Mouse (Mus musculus) embryonic facial prominence, embryonic 11.5 days (tissue): ENCODE measurements around the gene Auh. TPM values are rescaled to one million over a fixed set of nuclear protein-coding genes. Genes with fewer than 3 reads are reported as not detected.

Experiments used
- ATAC-seq: fragments of 200-750 bp; cut with Nextera tagmentation; replicated peaks from 2 replicates; pipeline ENCODE4 v1.8.0; 2017; ENCODE audit warnings: low read depth; ENCODE audit not compliant: insufficient number of reproducible peaks, low FRiP score, low TSS enrichment
- DNase-seq: peaks from one replicate; pipeline ENCODE4 v3.0.0-alpha.2; 2015; ENCODE audit warnings: low spot score
- H3K27ac ChIP-seq: fragments of 300-500 bp; sonication (generic); replicated peaks from 2 replicates; pipeline ENCODE4 v1.5.1; 2014; ENCODE audit warnings: mild to moderate bottlenecking, low read depth, low read length, control low read depth
- H3K27me3 ChIP-seq: fragments of 300-500 bp; sonication (generic); 2 replicates; pipeline ENCODE4 v1.6.1; 2014; ENCODE audit warnings: mild to moderate bottlenecking, low read length, moderate library complexity, mixed read lengths; ENCODE audit not compliant: control insufficient read depth, insufficient read depth
- H3K36me3 ChIP-seq: fragments of 300-500 bp; sonication (generic); replicated peaks from 2 replicates; pipeline ENCODE4 v1.6.1; 2014; ENCODE audit warnings: low read depth, mild to moderate bottlenecking, low read length, moderate library complexity, mixed read lengths; ENCODE audit not compliant: control insufficient read depth, insufficient read depth
- H3K4me1 ChIP-seq: fragments of 300-500 bp; sonication (generic); 2 replicates; pipeline ENCODE4 v1.6.1; 2014; ENCODE audit warnings: low read length, mixed read lengths; ENCODE audit not compliant: control insufficient read depth, insufficient read depth
- H3K4me2 ChIP-seq: fragments of 300-500 bp; sonication (generic); 2 replicates; pipeline ENCODE4 v1.6.1; 2014; ENCODE audit warnings: low read depth, mild to moderate bottlenecking, control low read depth, low read length, moderate library complexity
- H3K4me3 ChIP-seq: fragments of 300-500 bp; sonication (generic); 2 replicates; pipeline ENCODE4 v1.5.1; 2014; ENCODE audit warnings: low read depth, low read length, control low read depth
- H3K9ac ChIP-seq: fragments of 300-500 bp; sonication (generic); replicated peaks from 2 replicates; pipeline ENCODE4 v1.6.1; 2014; ENCODE audit warnings: mild to moderate bottlenecking, control low read depth, low read length
- H3K9me3 ChIP-seq: fragments of 300-500 bp; sonication (generic); replicated peaks from 2 replicates; pipeline ENCODE4 v1.6.1; 2016; ENCODE audit warnings: mild to moderate bottlenecking, low read length, inconsistent platforms, mixed read lengths; ENCODE audit not compliant: control insufficient read depth
- WGBS: fragments of 180-500 bp; shearing (Covaris S2); extraction: QIAGEN DNeasy Blood & Tissue Kit; methylation state at CpG from one replicate; pipeline ENCODE4 v1.1.7; 2014; 5-methylcytosine and 5-hydroxymethylcytosine counted together
- polyA plus RNA-seq: library from polyadenylated mRNA; unstranded; fragments of >200 nt; fragmentation: Nextera tagmentation; extraction: Ambion mirVana; gene quantifications from 2 replicates; pipeline ENCODE4 v1.2.1, GENCODE M21; 2014

The Auh gene
- polyA plus RNA-seq, 1 experiment from 2014 or later, result 33.1 TPM

DNA sequence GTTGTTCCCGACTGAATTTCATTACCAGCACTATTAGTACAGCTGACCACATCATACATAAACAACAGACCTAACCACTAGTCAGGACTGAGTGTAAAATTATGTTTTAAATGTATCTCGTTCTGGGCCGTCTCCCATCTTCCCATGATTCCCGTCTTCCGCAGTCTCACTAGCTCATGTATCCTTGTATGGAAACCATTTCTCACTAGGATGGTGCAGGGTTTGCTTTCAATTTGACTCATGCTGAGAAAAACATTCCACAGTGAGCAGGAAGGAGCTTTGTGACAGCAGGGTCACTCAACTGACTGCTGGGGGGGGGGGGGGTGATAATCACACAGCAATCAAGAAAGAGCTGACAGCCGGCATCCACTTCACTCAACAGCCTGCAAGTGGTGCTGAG is 25.3 kb downstream of the Auh start:
- Histone ChIP-seq H3K4me3 (no peak overlapping the region), H3K4me2 (no peak overlapping the region), H3K27ac (no peak overlapping the region), H3K27me3 (no peaks in the 10 kb centered on the region), H3K4me1 (no peaks in the 10 kb centered on the region; the same call in 1 of the 2 replicates), H3K9ac (no peak overlapping the region), H3K9me3 (no peaks in the 10 kb centered on the region), H3K36me3 (no peaks in the 10 kb centered on the region)
- WGBS, result 22% methylated on average over 6 of the region's 6 CpGs
- DNase-seq (peak; percentile 47), ATAC-seq (no peak)

GRCm38 (mm10) chr13:52903767-52904166 is 25.7 kb downstream of the Auh start:
- no peak overlapping the region for H3K4me2 ChIP-seq
- DNase-seq (peak; percentile 65), ATAC-seq (peak; percentile 21; the same call in 1 of the 2 replicates)
- no peaks in the 10 kb centered on the region for H3K9me3 ChIP-seq
- no peak overlapping the region for H3K9ac ChIP-seq
- H3K36me3 ChIP-seq, result no peaks in the 10 kb centered on the region
- H3K27ac ChIP-seq, result no peak overlapping the region
- no peaks in the 10 kb centered on the region; the same call in 1 of the 2 replicates for H3K4me1 ChIP-seq
- no peak overlapping the region for H3K4me3 ChIP-seq
- no peaks in the 10 kb centered on the region for H3K27me3 ChIP-seq
- WGBS, result 20% methylated on average over 10 of the region's 10 CpGs

- no peak overlapping the region for H3K9ac ChIP-seq
- ATAC-seq (no peak), DNase-seq (no peak)
- H3K27ac ChIP-seq, result no peak overlapping the region
- WGBS, result 85% methylated on average over 8 of the region's 8 CpGs
- H3K9me3 ChIP-seq, result no peaks in the 10 kb centered on the region
- H3K4me2 ChIP-seq, result no peak overlapping the region
- H3K4me3 ChIP-seq, result no peak overlapping the region
- no peaks in the 10 kb centered on the region for H3K36me3 ChIP-seq
- H3K4me1 ChIP-seq, result no peaks in the 10 kb centered on the region; the same call in 1 of the 2 replicates
- no peaks in the 10 kb centered on the region for H3K27me3 ChIP-seq
Measured at GRCm38 (mm10) chr13:52902517-52902916, 27.0 kb downstream of the Auh start.

- H3K36me3 ChIP-seq, result no peaks in the 10 kb centered on the region
- WGBS, result 90% methylated on average over 5 of the region's 5 CpGs
Measured at GRCm38 (mm10) chr13:52899664-52900063, 29.8 kb downstream of the Auh start.

DNA sequence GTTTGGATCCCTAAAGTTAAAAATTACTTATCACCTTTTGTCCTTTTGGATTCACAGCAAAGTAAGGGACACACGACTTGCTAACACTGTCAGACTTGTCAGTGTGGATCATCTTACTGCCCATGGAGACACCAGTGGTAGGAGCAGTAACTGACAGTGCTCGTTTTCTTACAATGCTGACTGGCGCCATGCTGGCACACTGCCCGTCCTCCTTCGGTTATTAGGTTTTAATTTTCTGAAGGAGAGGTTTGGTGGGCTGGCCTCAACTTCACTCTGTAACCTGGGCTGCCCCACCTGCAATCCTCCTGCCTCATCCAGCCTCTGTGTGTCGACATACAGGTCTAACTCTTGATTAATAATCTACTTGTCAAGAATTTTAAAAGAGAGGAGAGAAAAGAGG is 31.7 kb downstream of the Auh start:
- ATAC-seq (no peak), DNase-seq (no peak)
- no peaks in the 10 kb centered on the region for H3K9me3 ChIP-seq
- H3K36me3 ChIP-seq, result no peaks in the 10 kb centered on the region
- WGBS, result 83% methylated on average over 6 of the region's 6 CpGs
- H3K4me1 ChIP-seq, result no peaks in the 10 kb centered on the region
- no peak overlapping the region for H3K9ac ChIP-seq
- H3K27me3 ChIP-seq, result no peaks in the 10 kb centered on the region
- no peak overlapping the region for H3K4me3 ChIP-seq
- H3K4me2 ChIP-seq, result no peak overlapping the region
- no peak overlapping the region for H3K27ac ChIP-seq

More at GRCm38 (mm10) chr13:52899664-52900063, 29.8 kb downstream of the Auh start:
- H3K9ac ChIP-seq, result no peak overlapping the region
- H3K4me1 ChIP-seq, result no peaks in the 10 kb centered on the region; the same call in 1 of the 2 replicates
- H3K4me2 ChIP-seq, result no peak overlapping the region
- H3K27me3 ChIP-seq, result no peaks in the 10 kb centered on the region
- DNase-seq (no peak), ATAC-seq (no peak)
- no peak overlapping the region for H3K27ac ChIP-seq
- H3K4me3 ChIP-seq, result no peak overlapping the region
- H3K9me3 ChIP-seq, result no peaks in the 10 kb centered on the region

DNA sequence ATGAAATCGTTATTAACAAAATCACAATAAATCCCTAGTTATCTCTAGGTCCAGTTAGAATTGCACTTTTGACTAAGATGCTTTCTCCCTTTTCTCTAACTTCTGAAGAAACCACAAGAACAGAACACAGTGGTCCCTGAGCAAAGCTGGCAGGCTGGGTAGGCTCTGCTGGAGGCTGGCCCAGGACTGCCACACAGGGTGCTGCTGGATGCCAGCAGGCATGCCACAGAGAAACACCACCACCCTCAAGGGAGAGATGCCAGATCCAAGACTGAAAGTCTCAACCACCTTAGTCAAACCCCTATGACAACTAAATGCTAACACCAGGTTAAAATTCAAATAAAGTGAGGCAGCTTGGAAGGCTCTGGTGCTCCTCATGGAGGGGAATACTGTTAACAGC is 36.7 kb downstream of the Auh start:
- H3K9me3 ChIP-seq, result no peaks in the 10 kb centered on the region
- DNase-seq (no peak), ATAC-seq (no peak)
- H3K9ac ChIP-seq, result no peak overlapping the region
- H3K27me3 ChIP-seq, result no peaks in the 10 kb centered on the region
- H3K27ac ChIP-seq, result no peak overlapping the region
- no peak overlapping the region for H3K4me2 ChIP-seq
- no peaks in the 10 kb centered on the region for H3K36me3 ChIP-seq
- no peaks in the 10 kb centered on the region for H3K4me1 ChIP-seq
- 92% methylated on average over 1 of the region's 1 CpGs for WGBS
- H3K4me3 ChIP-seq, result no peak overlapping the region

GRCm38 (mm10) chr13:52892065-52892503 is 37.4 kb downstream of the Auh start:
- DNase-seq (no peak), ATAC-seq (no peak)
- 72% methylated on average over 10 of the region's 10 CpGs for whole genome bisulfite sequencing

DNA sequence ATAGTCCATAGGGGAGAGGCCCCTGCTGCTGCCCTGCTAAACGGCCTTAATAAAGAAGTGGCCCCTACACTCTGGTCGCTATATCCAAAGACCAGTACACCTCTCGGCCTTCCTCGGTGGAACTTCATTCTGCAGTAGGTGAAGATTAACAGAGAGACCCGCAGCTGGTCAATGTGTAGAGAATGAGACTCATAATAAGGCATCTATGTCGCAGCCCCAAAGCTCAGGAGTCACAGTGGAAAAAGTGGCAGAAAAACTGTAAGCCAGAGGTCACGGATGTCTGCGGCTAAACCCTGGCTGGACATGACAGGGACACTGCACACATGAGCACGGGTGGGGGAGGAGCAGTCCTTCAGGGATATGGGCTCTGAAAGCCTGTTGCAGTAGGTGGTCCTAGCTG is 39.2 kb downstream of the Auh start:
- WGBS, result 79% methylated on average over 9 of the region's 9 CpGs
- Histone ChIP-seq H3K27ac (no peak overlapping the region), H3K9ac (no peak overlapping the region)

More at GRCm38 (mm10) chr13:52892065-52892503, 37.4 kb downstream of the Auh start:
- H3K4me1 ChIP-seq, result no peaks in the 10 kb centered on the region
- H3K27ac ChIP-seq, result no peak overlapping the region
- H3K36me3 ChIP-seq, result no peaks in the 10 kb centered on the region
- no peak overlapping the region for H3K4me3 ChIP-seq
- H3K9ac ChIP-seq, result no peak overlapping the region
- no peaks in the 10 kb centered on the region for H3K27me3 ChIP-seq
- H3K9me3 ChIP-seq, result no peaks in the 10 kb centered on the region
- H3K4me2 ChIP-seq, result no peak overlapping the region

More for the DNA sequence above, 39.2 kb downstream of the Auh start:
- Histone ChIP-seq H3K9me3 (no peaks in the 10 kb centered on the region), H3K4me3 (no peak overlapping the region), H3K27me3 (no peaks in the 10 kb centered on the region), H3K36me3 (no peaks in the 10 kb centered on the region), H3K4me1 (no peaks in the 10 kb centered on the region), H3K4me2 (no peak overlapping the region)
- no peak for DNase-seq
- no peak for ATAC-seq
